Mouse (Mus musculus) liver, embryonic 11.5 days (tissue): ENCODE results near the gene Erbb3. TPM values are rescaled to one million over a fixed set of nuclear protein-coding genes. Genes with fewer than 3 reads are reported as not detected.

ENCODE experiments used
- ATAC-seq: fragments of 200-750 bp; cut with Nextera tagmentation; replicated peaks from 2 replicates; pipeline ENCODE4 v1.8.0; 2017; ENCODE audit warnings: moderate number of reproducible peaks, mild to moderate bottlenecking, moderate TSS enrichment, moderate library complexity; ENCODE audit not compliant: low FRiP score
- DNase-seq: peaks from one replicate; pipeline ENCODE4 v3.0.0-alpha.2; 2017; ENCODE audit warnings: low spot score
- H3K27ac ChIP-seq: fragments of 300-500 bp; sonication (generic); 2 replicates; pipeline ENCODE4 v1.5.1; 2014; ENCODE audit warnings: mild to moderate bottlenecking, low read depth, low read length, control low read depth
- H3K27me3 ChIP-seq: fragments of 300-500 bp; sonication (generic); replicated peaks from 2 replicates; pipeline ENCODE4 v1.6.1; 2014; ENCODE audit warnings: low read length, mixed read lengths; ENCODE audit not compliant: control insufficient read depth, insufficient read depth
- H3K36me3 ChIP-seq: fragments of 300-500 bp; sonication (generic); 2 replicates; pipeline ENCODE4 v1.6.1; 2014; ENCODE audit warnings: mild to moderate bottlenecking, low read length, moderate library complexity, mixed read lengths; ENCODE audit not compliant: control insufficient read depth, insufficient read depth
- H3K4me1 ChIP-seq: fragments of 300-500 bp; sonication (generic); replicated peaks from 2 replicates; pipeline ENCODE4 v1.6.1; 2014; ENCODE audit warnings: low read length, mixed read lengths; ENCODE audit not compliant: control insufficient read depth, insufficient read depth
- H3K4me2 ChIP-seq: fragments of 300-500 bp; sonication (generic); 2 replicates; pipeline ENCODE4 v1.6.1; 2014; ENCODE audit warnings: mild to moderate bottlenecking, control low read depth, moderate library complexity
- H3K4me3 ChIP-seq: fragments of 300-500 bp; sonication (generic); 2 replicates; pipeline ENCODE4 v1.5.1; 2014; ENCODE audit warnings: low read depth, low read length, control low read depth
- H3K9ac ChIP-seq: fragments of 300-500 bp; sonication (generic); 2 replicates; pipeline ENCODE4 v1.6.1; 2014; ENCODE audit warnings: low read depth, low read length, control low read depth
- H3K9me3 ChIP-seq: fragments of 300-500 bp; sonication (generic); 2 replicates; pipeline ENCODE4 v1.6.1; 2016; ENCODE audit warnings: low read length, inconsistent platforms, mixed read lengths; ENCODE audit not compliant: control insufficient read depth
- WGBS: fragments of 180-500 bp; shearing (Covaris S2); extraction: QIAGEN DNeasy Blood & Tissue Kit; methylation state at CpG from one replicate; pipeline ENCODE4 v1.1.7; 2014; 5-methylcytosine and 5-hydroxymethylcytosine counted together
- polyA plus RNA-seq: library from polyadenylated mRNA; unstranded; fragments of >200 nt; fragmentation: Nextera tagmentation; extraction: Ambion mirVana; gene quantifications from 2 replicates; pipeline ENCODE4 v1.2.1, GENCODE M21; 2014

Erbb3 gene
- polyA plus RNA-seq, 1 experiment from 2014 or later = 3.0 TPM

- peak; percentile 84 for DNase-seq
- 19% methylated on average over 18 of the region's 18 CpGs for WGBS
- 0 out of 2 replicates have a peak overlapping the region, but pooled peaks have one; percentile 21 for H3K27ac ChIP-seq
Measured at GRCm38 (mm10) chr10:128536266-128536940, 53.0 kb downstream of the Erbb3 start.

GRCm38 (mm10) chr10:128535624-128536265 lies 53.7 kb downstream of the Erbb3 start:
- Histone ChIP-seq H3K27me3 (no peaks in the 10 kb centered on the region), H3K4me1 (peaks cover 5% of the 10 kb centered on the region; the same call in 1 of the 2 replicates), H3K27ac (no peak overlapping the region), H3K4me3 (0 out of 2 replicates have a peak overlapping the region, but pooled peaks have one; percentile 10), H3K9ac (peak overlapping the region; percentile 50), H3K4me2 (peak overlapping the region; percentile 50), H3K36me3 (no peaks in the 10 kb centered on the region), H3K9me3 (no peaks in the 10 kb centered on the region)
- ATAC-seq = peak; percentile 13; the same call in 1 of the 2 replicates
- WGBS = 65% methylated on average over 4 of the region's 4 CpGs
- no peak for DNase-seq

More at GRCm38 (mm10) chr10:128536266-128536940, 53.0 kb downstream of the Erbb3 start:
- Histone ChIP-seq H3K4me1 (peaks cover 5% of the 10 kb centered on the region; the same call in 1 of the 2 replicates), H3K9me3 (no peaks in the 10 kb centered on the region), H3K4me3 (0 out of 2 replicates have a peak overlapping the region, but pooled peaks have one; percentile 10), H3K9ac (peak overlapping the region; percentile 56), H3K36me3 (no peaks in the 10 kb centered on the region), H3K4me2 (peak overlapping the region; percentile 50), H3K27me3 (no peaks in the 10 kb centered on the region)
- ATAC-seq = peak; percentile 93

GRCm38 (mm10) chr10:128535206-128535605 lies 54.2 kb downstream of the Erbb3 start:
- no peaks in the 10 kb centered on the region for H3K36me3 ChIP-seq
- H3K9ac ChIP-seq = no peak overlapping the region
- WGBS = 80% methylated on average over 2 of the region's 2 CpGs
- DNase-seq (no peak), ATAC-seq (no peak)
- H3K4me2 ChIP-seq = no peak overlapping the region
- H3K27me3 ChIP-seq = no peaks in the 10 kb centered on the region
- H3K9me3 ChIP-seq = no peaks in the 10 kb centered on the region
- H3K27ac ChIP-seq = no peak overlapping the region
- H3K4me1 ChIP-seq = peaks cover 5% of the 10 kb centered on the region; the same call in 1 of the 2 replicates
- H3K4me3 ChIP-seq = no peak overlapping the region

- ATAC-seq (peak; percentile 32; the same call in 1 of the 2 replicates), DNase-seq (no peak)
- 28% methylated on average over 28 of the region's 28 CpGs for WGBS
- Histone ChIP-seq H3K27ac (peak overlapping the region; percentile 2; the same call in 1 of the 2 replicates), H3K27me3 (0 out of 2 replicates have a peak, but pooled peaks cover 3% of the 10 kb centered on the region), H3K9ac (peak overlapping the region; percentile 54), H3K4me1 (peaks cover 18% of the 10 kb centered on the region), H3K4me2 (peak overlapping the region; percentile 93), H3K9me3 (no peaks in the 10 kb centered on the region), H3K36me3 (no peaks in the 10 kb centered on the region), H3K4me3 (peak overlapping the region; percentile 89)
Measured at GRCm38 (mm10) chr10:128526366-128527356, 62.8 kb downstream of the Erbb3 start.

- H3K9ac ChIP-seq = peak within 1 kb of the TSS; percentile 89
- ATAC-seq = peak; percentile 96
- H3K27me3 ChIP-seq = 0 out of 2 replicates have a peak, but pooled peaks cover 3% of the 10 kb centered on the region
Measured at GRCm38 (mm10) chr10:128525671-128526308, 63.7 kb downstream of the Erbb3 start, which contains the start of gene Esyt1. TSS of gene Esyt1 (minus strand) at chr10:128525871.

GRCm38 (mm10) chr10:128524732-128525662 lies 64.5 kb downstream of the Erbb3 start:
- Histone ChIP-seq H3K4me1 (peaks cover 18% of the 10 kb centered on the region), H3K4me2 (peak overlapping the region; percentile 93), H3K27me3 (0 out of 2 replicates have a peak, but pooled peaks cover 3% of the 10 kb centered on the region), H3K9ac (peak overlapping the region; percentile 89), H3K4me3 (peak overlapping the region; percentile 89), H3K27ac (peak overlapping the region; percentile 84), H3K36me3 (no peaks in the 10 kb centered on the region), H3K9me3 (no peaks in the 10 kb centered on the region)
- WGBS = under 1% methylated on average over 58 of the region's 58 CpGs
- DNase-seq = peak; percentile 79
- peak; percentile 36 for ATAC-seq

More at GRCm38 (mm10) chr10:128525671-128526308, 63.7 kb downstream of the Erbb3 start, which contains the start of gene Esyt1:
- H3K4me3 ChIP-seq = peak within 1 kb of the TSS; percentile 89
- peak within 1 kb of the TSS; percentile 84 for H3K27ac ChIP-seq
- H3K4me2 ChIP-seq = peak within 1 kb of the TSS; percentile 93
- peak; percentile 90 for DNase-seq
- under 1% methylated on average over 37 of the region's 37 CpGs for WGBS
- H3K36me3 ChIP-seq = no peaks in the 10 kb centered on the region
- H3K4me1 ChIP-seq = peaks cover 18% of the 10 kb centered on the region
- H3K9me3 ChIP-seq = no peaks in the 10 kb centered on the region

GRCm38 (mm10) chr10:128524111-128524731 lies 65.2 kb downstream of the Erbb3 start:
- H3K4me1 ChIP-seq = peaks cover 18% of the 10 kb centered on the region
- peak overlapping the region; percentile 89 for H3K9ac ChIP-seq
- H3K27me3 ChIP-seq = 0 out of 2 replicates have a peak, but pooled peaks cover 3% of the 10 kb centered on the region
- H3K36me3 ChIP-seq = peaks cover 2% of the 10 kb centered on the region; the same call in 1 of the 2 replicates
- H3K4me2 ChIP-seq = peak overlapping the region; percentile 93
- H3K27ac ChIP-seq = peak overlapping the region; percentile 84
- ATAC-seq = no peak
- no peaks in the 10 kb centered on the region for H3K9me3 ChIP-seq
- peak overlapping the region; percentile 89 for H3K4me3 ChIP-seq
- DNase-seq = no peak
- 22% methylated on average over 11 of the region's 11 CpGs for WGBS
